Mouse (Mus musculus): ENCODE measurements around the gene Pglyrp1.
"Not testable (repeated sequence)": the region's sequence is repeated elsewhere in the genome, so short reads cannot be mapped to it uniquely, and the experiment has no call there.

Gene Pglyrp1

GRCm38 (mm10) chr7:18871031-18871430, at the start of gene Pglyrp1:
Gene Pglyrp1 (plus strand): TSS chr7:18871331.
- DNase-seq (ENCODE audit: low spot score in 2 of 2) = not testable (repeated sequence)

- DNase-seq (ENCODE audit: low spot score in 2 of 2) = no peak
Observed at GRCm38 (mm10) chr7:18821507-18821906, 49.6 kb upstream of the Pglyrp1 start, which contains the start of gene Psg17. Gene Psg17 (minus strand): TSS chr7:18821607.

- no peak for DNase-seq (ENCODE audit: low spot score in 2 of 2)
Observed at GRCm38 (mm10) chr7:18827792-18828546, 43.2 kb upstream of the Pglyrp1 start.

GRCm38 (mm10) chr7:18828592-18828991, 42.5 kb upstream of the Pglyrp1 start:
- DNase-seq (ENCODE audit: low spot score in 2 of 2) = no peak

GRCm38 (mm10) chr7:18829545-18829944, 41.6 kb upstream of the Pglyrp1 start:
- no peak for DNase-seq (ENCODE audit: low spot score in 2 of 2)

- no peak for DNase-seq (ENCODE audit: low spot score in 2 of 2)
Observed at GRCm38 (mm10) chr7:18832298-18832697, 38.8 kb upstream of the Pglyrp1 start.

- DNase-seq (ENCODE audit: low spot score in 2 of 2) = no peak
Observed at GRCm38 (mm10) chr7:18839865-18840264, 31.3 kb upstream of the Pglyrp1 start, which contains the start of gene Mill2. Gene Mill2 (plus strand): TSS chr7:18839966.

- DNase-seq (ENCODE audit: low spot score in 2 of 2) = peak; percentile 32 to 37
Observed at GRCm38 (mm10) chr7:18840386-18841173, 30.6 kb upstream of the Pglyrp1 start.

- DNase-seq (ENCODE audit: low spot score in 2 of 2) = no peak
Observed at GRCm38 (mm10) chr7:18841174-18841567, 30.0 kb upstream of the Pglyrp1 start.

GRCm38 (mm10) chr7:18844811-18845210, 26.3 kb upstream of the Pglyrp1 start:
- no peak for DNase-seq (ENCODE audit: low spot score in 2 of 2)

GRCm38 (mm10) chr7:18848395-18848794, 22.7 kb upstream of the Pglyrp1 start:
- no peak for DNase-seq (ENCODE audit: low spot score in 2 of 2)

- DNase-seq (ENCODE audit: low spot score in 2 of 2) = no peak
Observed at GRCm38 (mm10) chr7:18858310-18858916, 12.7 kb upstream of the Pglyrp1 start.

GRCm38 (mm10) chr7:18862801-18863200, 8.3 kb upstream of the Pglyrp1 start:
- DNase-seq (ENCODE audit: low spot score in 2 of 2) = no peak

GRCm38 (mm10) chr7:18868491-18868890, 2.6 kb upstream of the Pglyrp1 start:
- no peak for DNase-seq (ENCODE audit: low spot score in 2 of 2)

GRCm38 (mm10) chr7:18872014-18872802, 1.1 kb downstream of the Pglyrp1 start:
- no peak for DNase-seq (ENCODE audit: low spot score in 2 of 2)

- DNase-seq (ENCODE audit: low spot score in 2 of 2) = no peak
Observed at GRCm38 (mm10) chr7:18872816-18873215, 1.7 kb downstream of the Pglyrp1 start.

GRCm38 (mm10) chr7:18873253-18873652, 2.1 kb downstream of the Pglyrp1 start:
- peak; percentile 71 to 79 for DNase-seq (ENCODE audit: low spot score in 2 of 2)

GRCm38 (mm10) chr7:18875372-18875771, 4.2 kb downstream of the Pglyrp1 start:
- DNase-seq (ENCODE audit: low spot score in 2 of 2) = no peak

GRCm38 (mm10) chr7:18878691-18879090, 7.6 kb downstream of the Pglyrp1 start:
- DNase-seq (ENCODE audit: low spot score in 2 of 2) = peak in 1 of 2 experiments; percentile 14

GRCm38 (mm10) chr7:18883991-18884744, 13.0 kb downstream of the Pglyrp1 start:
- DNase-seq (ENCODE audit: low spot score in 2 of 2) = peak in 1 of 2 experiments; percentile 17

Data from right cerebral cortex, postnatal 10 days (tissue).